Mouse (Mus musculus): ENCODE data around the gene Catsper2.

DNA sequence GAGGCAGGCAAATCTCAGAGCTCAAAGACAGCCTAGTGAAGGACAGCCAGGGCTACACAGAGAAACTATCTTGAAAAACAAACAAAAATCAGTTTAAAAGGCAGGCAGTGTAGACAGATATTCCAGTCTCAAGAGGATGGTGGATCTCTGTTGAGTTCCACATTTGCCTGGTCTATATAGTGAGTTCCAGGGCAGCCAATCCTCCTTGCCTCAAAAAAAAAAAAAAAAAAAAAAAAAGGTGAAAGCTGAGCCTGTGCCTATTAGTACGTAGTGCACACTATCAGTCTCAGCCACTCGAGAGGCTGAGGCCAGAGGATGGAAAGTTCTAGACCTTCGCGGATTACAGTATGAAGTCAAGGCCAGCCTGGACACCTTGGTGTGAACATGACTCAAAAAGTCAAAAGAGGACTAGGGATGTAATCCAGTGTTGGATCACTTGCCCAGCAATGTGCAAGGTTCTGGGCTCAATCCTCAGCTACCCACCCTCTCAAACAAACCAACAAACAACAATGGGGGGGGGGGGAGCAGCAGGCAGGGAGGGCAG lies 677 bp downstream of the Catsper2 start:
- TF ChIP-seq CTCF (IDR thresholded peaks at IDR 0.05; ENCODE audit: low read depth) (no peak), EP300 (IDR thresholded peaks at IDR 0.05; ENCODE audit: low read depth) (no peak)

Data from liver, postnatal 0 days (tissue).